Mouse (Mus musculus) heart, postnatal 0 days (tissue): ENCODE results near the gene Hmga2.

Experiments
- CTCF ChIP-seq: IDR thresholded peaks from 2 replicates; pipeline ENCODE4 v1.5.1; 2016; ENCODE audit warnings: antibody characterized with exemption, control low read depth, low read depth
- EP300 ChIP-seq: IDR thresholded peaks from 2 replicates; pipeline ENCODE4 v1.6.1; 2016; ENCODE audit warnings: antibody characterized with exemption, low read depth

DNA sequence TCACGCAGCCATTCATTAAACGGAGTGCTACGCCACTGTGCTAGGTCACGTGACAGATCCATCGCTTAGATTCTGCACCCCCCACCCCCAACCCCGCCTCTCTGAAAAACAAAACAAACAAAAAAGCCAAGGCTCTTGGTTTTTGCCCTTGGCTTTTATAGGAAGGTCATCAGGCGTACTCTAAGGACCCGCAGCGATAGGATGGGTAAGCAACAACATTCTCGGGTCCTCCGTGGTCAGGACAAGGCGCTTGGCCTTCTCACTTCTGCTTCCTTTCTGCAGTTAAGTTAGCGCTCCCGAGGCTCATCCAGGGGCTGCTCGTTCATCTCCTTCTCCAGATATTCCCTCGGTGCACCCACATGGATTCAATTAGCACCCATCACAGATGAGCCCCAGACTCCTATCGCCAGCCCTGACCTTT is 79.0 kb downstream of the Hmga2 start:
- TF ChIP-seq CTCF (no peak), EP300 (no peak)
